Mouse (Mus musculus) lung, adult 2 months (tissue): ENCODE results near the gene Pfkl.

ENCODE experiments used
- CTCF ChIP-seq: fragments of 200-500 bp; IDR thresholded peaks from 2 replicates; pipeline ENCODE4 v1.5.1; 2011; ENCODE audit warnings: mild to moderate bottlenecking, low read length, control low read depth; ENCODE audit not compliant: insufficient read depth
- POLR2A ChIP-seq: fragments of 200-500 bp; IDR thresholded peaks from 2 replicates; pipeline ENCODE4 v1.6.1; 2011; ENCODE audit warnings: low read depth, mild to moderate bottlenecking, control low read depth, low read length, borderline replicate concordance; ENCODE audit errors: extremely low read depth

DNA sequence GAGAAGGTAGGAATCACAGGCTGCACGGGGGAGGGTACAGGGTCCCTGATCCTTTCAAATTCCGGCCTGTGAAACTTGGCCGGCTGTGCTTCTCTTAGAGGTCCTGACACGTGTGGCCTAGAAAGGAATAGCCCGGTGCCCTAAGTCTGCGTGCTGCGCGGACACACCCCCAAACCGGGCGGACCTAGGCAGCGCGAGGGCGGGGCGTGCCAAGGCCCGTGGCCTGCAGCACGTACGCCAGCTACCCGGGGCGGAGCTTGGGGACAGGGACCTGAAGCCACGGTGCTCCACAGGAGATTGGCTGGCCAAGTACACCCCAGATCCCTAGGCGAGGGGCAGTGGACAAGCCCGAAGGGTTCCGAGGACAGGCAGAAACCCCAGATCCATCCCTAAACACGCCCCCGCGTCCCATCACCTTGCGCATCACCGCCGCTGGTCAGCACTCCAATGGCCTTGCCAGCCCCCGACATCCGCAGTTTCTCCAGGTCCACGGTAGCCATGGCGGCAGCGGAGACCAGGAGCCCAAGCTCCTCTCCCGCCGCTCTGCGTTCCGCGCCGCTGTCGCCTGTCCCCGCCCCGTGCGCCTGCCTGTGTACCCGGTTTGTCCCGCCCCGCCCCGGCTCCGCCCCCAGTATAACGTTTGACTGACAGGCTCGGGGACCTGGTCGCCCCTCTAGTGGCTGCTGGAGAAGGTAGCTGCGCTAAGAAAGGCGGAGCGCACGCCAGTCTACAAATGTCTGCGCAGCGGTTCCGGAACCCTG lies 519 bp downstream of the Pfkl start:
- TF ChIP-seq CTCF (peak; percentile 47), POLR2A (peak; percentile 83; the same call in 1 of the 2 replicates)
